Mouse (Mus musculus): ENCODE measurements around the gene Fam102a.

DNA sequence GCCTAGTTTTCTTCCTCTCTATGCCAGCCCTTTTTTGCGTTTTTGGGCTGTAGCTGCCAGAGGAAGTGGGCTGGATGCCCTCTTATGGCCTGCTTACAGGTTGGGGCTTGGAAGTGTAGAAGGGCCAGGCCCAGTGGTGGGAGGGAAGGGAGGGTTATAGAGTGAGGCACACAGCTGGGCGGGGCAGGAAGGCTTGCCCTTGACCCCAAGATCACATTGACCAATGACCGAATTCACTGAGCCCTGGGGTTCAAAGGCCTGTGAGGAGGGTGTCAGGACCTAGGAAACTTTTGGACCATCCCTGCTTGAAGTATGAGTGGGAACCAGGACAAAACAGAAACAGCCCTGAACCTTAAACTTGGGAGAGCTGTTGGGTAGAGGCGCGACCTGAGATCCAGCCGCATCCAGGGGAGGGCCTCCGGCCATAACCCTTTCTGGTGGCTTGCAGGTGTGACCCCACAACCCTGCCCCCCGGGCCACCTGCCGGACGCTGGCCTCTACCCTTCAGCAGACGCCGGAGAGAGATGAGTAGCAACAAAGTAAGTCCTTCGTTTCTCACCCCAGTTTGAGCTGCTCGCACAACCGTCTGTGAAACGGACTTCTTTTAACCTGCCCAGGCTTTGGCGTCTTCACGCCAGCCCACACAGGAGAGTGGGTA, 73.8 kb downstream of the Fam102a start:
- TF ChIP-seq CTCF (conservative IDR thresholded peaks at IDR 0.05; ENCODE audit: low read length) (no peak), POU5F1 (IDR thresholded peaks at IDR 0.05; ENCODE audit: borderline replicate concordance, low read length) (no peak), NANOG (IDR thresholded peaks at IDR 0.05; ENCODE audit: borderline replicate concordance, low read length) (no peak)

Measured in E14TG2a.4 (cell line).